14 mouse cellular contexts compared by ENCODE assay signal in the genomic region with DNA sequence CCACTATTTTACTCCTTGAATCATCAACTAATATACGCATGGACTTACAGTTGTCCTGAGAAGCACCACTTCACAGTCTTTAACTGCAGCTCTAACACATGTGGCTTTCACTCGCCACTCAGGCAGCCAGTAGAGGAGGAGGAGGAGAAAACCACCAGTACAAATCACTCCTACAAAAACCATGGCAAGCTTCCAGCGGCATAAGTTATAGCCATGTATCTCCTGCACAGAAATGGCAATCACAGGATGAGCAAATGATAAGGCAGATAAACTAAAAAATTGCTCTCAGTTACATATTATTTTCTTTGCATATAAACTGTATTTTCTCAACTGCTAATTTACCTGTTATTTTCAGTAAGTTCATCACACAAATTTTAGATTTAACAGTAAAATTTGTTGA.
"Had no signal": no experiment of that assay in that cellular context is flagged by ENCODE, and none has a peak within 500 bp of the region (broad histone marks: within the 10 kb centered on the region; RNA-seq: fewer than 3 reads in every experiment).

No protein-coding gene starts in this region.

- DNase-seq: kidney, adult 11 months; kidney, adult 9 months; kidney, postnatal 36 days; layer of hippocampus, adult 9-11 months; layer of hippocampus, postnatal 36 days; lung, adult 18-20 months; lung, postnatal 4 days; right cerebral cortex, postnatal 14 days; thymus, postnatal 4 days had no signal

- H3K27ac ChIP-seq: kidney, postnatal 0 days; limb, embryonic 13.5 days; liver, embryonic 14.5 days; midbrain, embryonic 10.5 days; neural tube, embryonic 13.5 days had no signal

- H3K4me3 ChIP-seq: limb, embryonic 13.5 days; midbrain, embryonic 10.5 days; neural tube, embryonic 13.5 days had no signal
